Mouse (Mus musculus): Measurements from ENCODE around the gene Sf1. TPM values are rescaled to one million over a fixed set of nuclear protein-coding genes. Genes with fewer than 3 reads are reported as not detected.

Gene Sf1
- polyA plus RNA-seq (2015; fragmentation: Nextera tagmentation; extraction: Ambion mirVana): 48.1 and 49.5 TPM in 2 replicates

DNA sequence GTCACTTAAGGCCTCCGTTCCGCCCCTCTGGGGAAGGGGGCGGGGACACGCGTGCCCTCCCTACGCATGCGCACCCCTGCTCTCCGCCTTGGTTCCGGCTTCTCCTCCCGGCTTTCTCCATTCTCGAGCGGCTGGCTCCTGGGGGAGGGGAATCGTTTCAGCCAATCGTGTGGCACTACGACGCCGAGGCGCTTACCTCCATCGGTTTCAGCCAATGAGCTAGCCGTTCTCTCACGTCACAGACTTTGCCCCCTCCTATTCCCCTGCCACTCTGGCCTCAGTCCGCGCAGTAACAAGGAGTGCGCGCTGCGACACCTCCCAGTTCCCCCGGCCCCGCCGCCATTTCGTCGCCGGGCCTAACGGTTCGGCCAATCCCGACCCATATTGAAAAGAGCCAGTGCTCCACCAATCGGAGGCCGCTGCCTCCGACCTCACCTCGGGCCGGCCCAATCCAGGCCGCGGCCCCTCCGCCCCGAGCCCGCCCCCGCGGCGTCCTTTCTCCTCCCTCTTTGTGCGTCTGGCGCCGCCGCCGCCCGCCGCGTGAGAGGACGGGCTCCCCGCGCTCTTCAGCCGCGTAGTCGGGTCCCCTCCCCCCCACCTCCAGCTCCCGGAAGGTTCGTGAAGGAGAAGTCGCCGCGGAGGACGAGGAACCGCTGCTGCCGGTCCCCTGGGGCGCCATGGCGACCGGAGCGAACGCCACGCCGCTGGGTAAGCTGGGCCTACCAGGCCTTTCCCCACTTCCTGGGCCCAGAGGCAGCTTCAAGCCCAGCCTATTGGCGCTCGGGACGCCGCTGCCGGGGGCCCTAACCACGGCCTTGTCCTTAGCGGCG lies at the start of gene Sf1:
Sf1 (plus strand) TSS at position 280 of the 830 bp plus-strand sequence.
- Histone ChIP-seq H3K9me3 (ENCODE audit: low read length) (no peaks in the 10 kb centered on the region), H3K4me3 (ENCODE audit: low read depth, low read length) (peak within 1 kb of the TSS; percentile 100), H3K9ac (replicated peaks; ENCODE audit: low read depth) (peak within 1 kb of the TSS; percentile 100), H3K27ac (ENCODE audit: low read length) (peak within 1 kb of the TSS; percentile 100), H3K4me1 (ENCODE audit: insufficient read depth, low read depth, low read length) (peaks cover 8% of the 10 kb centered on the region; the same call in 1 of the 2 replicates), H3K27me3 (replicated peaks; ENCODE audit: insufficient read depth, low read length) (no peaks in the 10 kb centered on the region), H3K36me3 (ENCODE audit: insufficient read depth, low read length) (peaks cover 26% of the 10 kb centered on the region), H3K4me2 (replicated peaks; ENCODE audit: low read depth, low read length) (peak within 1 kb of the TSS; percentile 85)
- WGBS: 1% methylated on average over 70 of the region's 85 CpGs
- peak; percentile 100 for DNase-seq (ENCODE audit: low spot score)
- TF ChIP-seq EP300 (IDR thresholded peaks at IDR 0.05) (no peak; the same call in 1 of the 2 replicates), CTCF (IDR thresholded peaks at IDR 0.05) (no peak; the same call in 1 of the 2 replicates)
- peak; percentile 94 for ATAC-seq

- TF ChIP-seq CTCF (IDR thresholded peaks at IDR 0.05): no peak
- TF ChIP-seq EP300 (IDR thresholded peaks at IDR 0.05): no peak
- Histone ChIP-seq H3K36me3 (ENCODE audit: insufficient read depth, low read length) (peaks cover 42% of the 10 kb centered on the region), H3K4me1 (ENCODE audit: insufficient read depth, low read depth, low read length) (peaks cover 1% of the 10 kb centered on the region; the same call in 1 of the 2 replicates), H3K4me2 (replicated peaks; ENCODE audit: low read depth, low read length) (no peak overlapping the region), H3K27ac (ENCODE audit: low read length) (peak overlapping the region; percentile 72), H3K27me3 (replicated peaks; ENCODE audit: insufficient read depth, low read length) (no peaks in the 10 kb centered on the region), H3K9me3 (ENCODE audit: low read length) (no peaks in the 10 kb centered on the region), H3K9ac (replicated peaks; ENCODE audit: low read depth) (no peak overlapping the region), H3K4me3 (ENCODE audit: low read depth, low read length) (no peak overlapping the region)
- WGBS: 81% methylated on average over 8 of the region's 8 CpGs
- no peak for ATAC-seq
- DNase-seq (ENCODE audit: low spot score): no peak
Measured at GRCm38 (mm10) chr19:6313796-6314195, 49.7 kb upstream of the Sf1 start.

DNA sequence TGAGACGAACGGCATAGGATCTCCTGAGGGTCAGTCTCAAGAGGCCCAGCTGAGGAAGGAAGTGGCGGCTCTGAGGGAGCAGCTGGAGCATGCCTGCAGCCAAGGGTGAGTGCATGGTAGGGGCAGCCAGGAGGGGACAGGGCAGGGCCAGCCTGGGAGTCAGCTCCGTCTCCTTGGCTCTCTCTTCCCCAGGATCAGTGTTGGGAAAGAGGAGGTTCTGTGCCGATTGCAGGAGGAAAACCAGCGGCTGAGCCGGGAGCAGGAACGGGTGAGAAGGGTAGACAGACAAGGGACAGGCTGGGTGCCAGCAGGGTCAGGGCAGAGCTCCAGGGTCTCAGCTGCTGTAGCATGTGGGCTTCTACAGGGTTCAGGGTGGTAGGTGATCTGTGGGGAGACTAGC lies 49.0 kb upstream of the Sf1 start:
- DNase-seq (ENCODE audit: low spot score) (peak; percentile 89), ATAC-seq (peak; percentile 90)
- H3K36me3 ChIP-seq (ENCODE audit: insufficient read depth, low read length): peaks cover 42% of the 10 kb centered on the region
- no peaks in the 10 kb centered on the region for H3K9me3 ChIP-seq (ENCODE audit: low read length)
- no peak overlapping the region for H3K4me2 ChIP-seq (replicated peaks; ENCODE audit: low read depth, low read length)
- H3K9ac ChIP-seq (replicated peaks; ENCODE audit: low read depth): no peak overlapping the region
- no peak overlapping the region for H3K4me3 ChIP-seq (ENCODE audit: low read depth, low read length)
- TF ChIP-seq CTCF (IDR thresholded peaks at IDR 0.05) (peak; percentile 24), EP300 (IDR thresholded peaks at IDR 0.05) (no peak)
- H3K27me3 ChIP-seq (replicated peaks; ENCODE audit: insufficient read depth, low read length): no peaks in the 10 kb centered on the region
- WGBS: 49% methylated on average over 8 of the region's 8 CpGs
- H3K27ac ChIP-seq (ENCODE audit: low read length): peak overlapping the region; percentile 72
- no peaks in the 10 kb centered on the region for H3K4me1 ChIP-seq (ENCODE audit: insufficient read depth, low read depth, low read length)

GRCm38 (mm10) chr19:6315573-6315972 lies 47.9 kb upstream of the Sf1 start:
- peaks cover 48% of the 10 kb centered on the region for H3K36me3 ChIP-seq (ENCODE audit: insufficient read depth, low read length)
- TF ChIP-seq EP300 (IDR thresholded peaks at IDR 0.05): no peak
- 0 out of 2 replicates have a peak overlapping the region, but pooled peaks have one; percentile 72 for H3K27ac ChIP-seq (ENCODE audit: low read length)

GRCm38 (mm10) chr19:6318145-6318544 lies 45.3 kb upstream of the Sf1 start:
- H3K27me3 ChIP-seq (replicated peaks; ENCODE audit: insufficient read depth, low read length): no peaks in the 10 kb centered on the region
- H3K9me3 ChIP-seq (ENCODE audit: low read length): no peaks in the 10 kb centered on the region
- no peak for ATAC-seq
- no peak overlapping the region for H3K9ac ChIP-seq (replicated peaks; ENCODE audit: low read depth)
- H3K27ac ChIP-seq (ENCODE audit: low read length): no peak overlapping the region
- H3K4me1 ChIP-seq (ENCODE audit: insufficient read depth, low read depth, low read length): no peaks in the 10 kb centered on the region
- DNase-seq (ENCODE audit: low spot score): no peak
- peaks cover 47% of the 10 kb centered on the region for H3K36me3 ChIP-seq (ENCODE audit: insufficient read depth, low read length)
- no peak overlapping the region for H3K4me2 ChIP-seq (replicated peaks; ENCODE audit: low read depth, low read length)
- TF ChIP-seq EP300 (IDR thresholded peaks at IDR 0.05): no peak
- no peak for TF ChIP-seq CTCF (IDR thresholded peaks at IDR 0.05)
- H3K4me3 ChIP-seq (ENCODE audit: low read depth, low read length): no peak overlapping the region
- WGBS: 88% methylated on average over 12 of the region's 12 CpGs

More at GRCm38 (mm10) chr19:6315573-6315972, 47.9 kb upstream of the Sf1 start:
- H3K27me3 ChIP-seq (replicated peaks; ENCODE audit: insufficient read depth, low read length): no peaks in the 10 kb centered on the region
- no peaks in the 10 kb centered on the region for H3K4me1 ChIP-seq (ENCODE audit: insufficient read depth, low read depth, low read length)
- 80% methylated on average over 14 of the region's 14 CpGs for WGBS
- DNase-seq (ENCODE audit: low spot score) (no peak), ATAC-seq (no peak)
- H3K9ac ChIP-seq (replicated peaks; ENCODE audit: low read depth): no peak overlapping the region
- H3K4me3 ChIP-seq (ENCODE audit: low read depth, low read length): no peak overlapping the region
- H3K4me2 ChIP-seq (replicated peaks; ENCODE audit: low read depth, low read length): no peak overlapping the region
- H3K9me3 ChIP-seq (ENCODE audit: low read length): no peaks in the 10 kb centered on the region

DNA sequence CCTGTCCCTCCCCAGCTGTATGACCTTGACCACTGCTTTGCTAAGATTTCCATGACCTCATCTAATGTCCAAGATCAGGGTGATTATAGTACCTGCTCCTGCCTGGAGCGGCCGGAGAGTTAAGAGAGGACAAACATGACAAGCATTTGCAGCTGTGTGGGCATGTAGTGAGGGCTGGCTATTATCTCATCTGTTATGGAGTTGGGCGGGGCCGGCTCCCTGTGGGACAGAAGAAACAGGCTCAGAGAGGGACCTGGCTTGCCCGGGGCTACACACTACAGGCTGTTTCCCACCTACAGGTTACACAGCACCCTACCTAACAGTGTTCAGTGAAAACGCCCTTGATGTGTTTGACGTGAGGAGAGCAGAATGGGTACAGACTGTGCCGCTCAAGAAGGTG lies 42.1 kb upstream of the Sf1 start:
- no peak for TF ChIP-seq EP300 (IDR thresholded peaks at IDR 0.05)
- no peak for TF ChIP-seq CTCF (IDR thresholded peaks at IDR 0.05)
- Histone ChIP-seq H3K9me3 (ENCODE audit: low read length) (no peaks in the 10 kb centered on the region), H3K36me3 (ENCODE audit: insufficient read depth, low read length) (peaks cover 36% of the 10 kb centered on the region), H3K27ac (ENCODE audit: low read length) (peak overlapping the region; percentile 26; the same call in 1 of the 2 replicates), H3K9ac (replicated peaks; ENCODE audit: low read depth) (no peak overlapping the region), H3K4me1 (ENCODE audit: insufficient read depth, low read depth, low read length) (no peaks in the 10 kb centered on the region), H3K4me2 (replicated peaks; ENCODE audit: low read depth, low read length) (no peak overlapping the region), H3K27me3 (replicated peaks; ENCODE audit: insufficient read depth, low read length) (no peaks in the 10 kb centered on the region), H3K4me3 (ENCODE audit: low read depth, low read length) (no peak overlapping the region)
- no peak for DNase-seq (ENCODE audit: low spot score)
- WGBS: 70% methylated on average over 8 of the region's 8 CpGs
- peak; percentile 10 for ATAC-seq

All from lung, postnatal 0 days (tissue).